Mouse (Mus musculus) gastrocnemius, postnatal 25 days (tissue): ENCODE results near the gene Slc17a2. TPM values are rescaled to one million over a fixed set of nuclear protein-coding genes. Genes with fewer than 3 reads are reported as not detected.
"Not testable (repeated sequence)": the region's sequence is repeated elsewhere in the genome, so short reads cannot be mapped to it uniquely, and the experiment has no call there.

Experiments used
- DNase-seq: peaks from one replicate; pipeline ENCODE4 v3.0.0; 2022
- long read RNA-seq, 2 experiments: library from polyadenylated mRNA; stranded (forward); transcript quantifications; one replicate each; pipeline ENCODE4 v2.0.0; 2021
- total RNA-seq, 2 experiments: library from RNA; stranded (reverse); gene quantifications; 1 replicate in 1 of 2; 2 replicates in 1 of 2; pipeline ENCODE4 v1.2.3; 2021

Slc17a2 gene
- not detected for total RNA-seq
- long read RNA-seq, experiment 1: 0 reads
- long read RNA-seq, experiment 2: 0 reads

- no peak for DNase-seq
These were observed at the start of gene Slc17a2 for GRCm38 (mm10) chr13:23806422-23807052. Slc17a2 (plus strand) TSS chr13:23806993.

- no peak for DNase-seq
These were observed 49.5 kb upstream of the Slc17a2 start for GRCm38 (mm10) chr13:23757211-23757773.

- no peak for DNase-seq
These were observed 48.9 kb upstream of the Slc17a2 start for GRCm38 (mm10) chr13:23757921-23758320.

- no peak for DNase-seq
These were observed 47.5 kb upstream of the Slc17a2 start for GRCm38 (mm10) chr13:23759251-23759771.

GRCm38 (mm10) chr13:23759916-23760239 is 46.9 kb upstream of the Slc17a2 start:
- no peak for DNase-seq

- DNase-seq: no peak
These were observed 46.4 kb upstream of the Slc17a2 start for GRCm38 (mm10) chr13:23760240-23760971.

- peak; percentile 95 for DNase-seq
These were observed 45.6 kb upstream of the Slc17a2 start, which contains the start of gene Hist1h4a for GRCm38 (mm10) chr13:23760972-23761864. Hist1h4a (minus strand) TSS chr13:23761230.

GRCm38 (mm10) chr13:23761871-23762821 is 44.6 kb upstream of the Slc17a2 start, which contains the start of gene Hist1h3a:
Hist1h3a (minus strand) TSS chr13:23762386.
- DNase-seq: peak; percentile 57

GRCm38 (mm10) chr13:23763242-23763585 is 43.6 kb upstream of the Slc17a2 start:
- no peak for DNase-seq

- peak; percentile 75 for DNase-seq
These were observed 43.0 kb upstream of the Slc17a2 start, which contains the start of gene Hist1h1a for GRCm38 (mm10) chr13:23763586-23764323. Hist1h1a (plus strand) TSS chr13:23763666.

- no peak for DNase-seq
These were observed 42.2 kb upstream of the Slc17a2 start for GRCm38 (mm10) chr13:23764324-23765171.

- no peak for DNase-seq
These were observed 41.6 kb upstream of the Slc17a2 start for GRCm38 (mm10) chr13:23765172-23765513.

GRCm38 (mm10) chr13:23766772-23767171 is 40.0 kb upstream of the Slc17a2 start:
- DNase-seq: no peak

- DNase-seq: no peak
These were observed 37.9 kb upstream of the Slc17a2 start for GRCm38 (mm10) chr13:23768834-23769397.

GRCm38 (mm10) chr13:23769613-23770012 is 37.2 kb upstream of the Slc17a2 start, which contains the start of gene Trim38:
Trim38 (plus strand) TSS chr13:23769913.
- DNase-seq: not testable (repeated sequence)

GRCm38 (mm10) chr13:23772561-23773313 is 34.1 kb upstream of the Slc17a2 start:
- no peak for DNase-seq

- DNase-seq: no peak
These were observed 28.5 kb upstream of the Slc17a2 start for GRCm38 (mm10) chr13:23778339-23778738.

GRCm38 (mm10) chr13:23779025-23779424 is 27.8 kb upstream of the Slc17a2 start:
- no peak for DNase-seq
